Mouse (Mus musculus): ENCODE results near the gene Ambra1. TPM values are rescaled to one million over a fixed set of nuclear protein-coding genes. Genes with fewer than 3 reads are reported as not detected.
A peak's percentile ranks its signal among the peaks of the same experiment; 100 is the strongest.

Ambra1 gene
- total and polyA plus RNA-seq, 3 experiments, result 15.8 to 27.1 (median 21.9) TPM

DNA sequence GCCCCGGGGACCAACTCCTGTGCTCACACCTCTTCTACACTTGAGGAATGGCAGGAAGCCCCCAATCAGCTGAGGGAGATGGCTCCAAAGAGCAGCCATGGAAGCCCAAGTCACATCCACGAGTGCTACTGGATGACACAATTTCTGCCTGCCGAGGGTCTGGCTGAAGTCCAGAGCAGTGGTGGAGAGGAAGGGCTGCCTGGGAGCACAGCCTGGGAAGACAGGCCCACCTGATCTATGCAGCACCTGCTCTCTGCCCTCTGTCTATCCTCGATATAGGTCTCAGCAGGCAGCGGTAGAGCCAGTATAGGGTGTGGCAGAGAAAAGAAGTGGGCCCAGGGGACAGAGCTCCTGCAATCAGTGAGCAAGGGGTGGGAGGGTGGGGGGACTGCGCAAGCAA lies 216.9 kb downstream of the Ambra1 start:
- no peak overlapping the region for H3K4me2 ChIP-seq (ENCODE audit: insufficient read depth, low read depth, poor library complexity, severe bottlenecking)
- in situ Hi-C loops (cut with MboI; ENCODE audit: low pct_ligation_motif_present, low pct_unique_long_range_greater_than_20kb, low sequenced_read_pairs) (no loop called here), dilution Hi-C loops (cut with MboI; ENCODE audit: extremely low pct_ligation_motif_present, extremely low pct_unique_long_range_greater_than_20kb, low sequenced_read_pairs) (no loop called here)
- no peaks in the 10 kb centered on the region for H3K27me3 ChIP-seq (replicated peaks)
- TF ChIP-seq TCF12 (IDR thresholded peaks at IDR 0.05; ENCODE audit: low read depth, low read length), result no peak
- no peak for TF ChIP-seq RAD21 (IDR thresholded peaks at IDR 0.05; ENCODE audit: low read depth, low read length)
- no peak for TF ChIP-seq NRF1 (IDR thresholded peaks at IDR 0.05; ENCODE audit: low read depth, low read length)
- TF ChIP-seq HCFC1 (IDR thresholded peaks at IDR 0.05; ENCODE audit: low read depth, low read length), result no peak
- TF ChIP-seq POLR2A (IDR thresholded peaks at IDR 0.05; ENCODE audit: low read depth, low read length), result no peak
- no peak for TF ChIP-seq MAX (IDR thresholded peaks at IDR 0.05; ENCODE audit: low read length)
- DNase-seq (ENCODE audit: extremely low read depth), result no peak
- H3K36me3 ChIP-seq (replicated peaks in 1 of 2; ENCODE audit: control insufficient read depth in 1 of 2, insufficient read depth in 1 of 2, low read length in 1 of 2), result peaks cover 16 to 59% of the 10 kb centered on the region in 2 experiments
- H3K79me2 ChIP-seq (replicated peaks; ENCODE audit: control insufficient read depth, extremely low read depth, insufficient read depth, poor library complexity, severe bottlenecking), result peaks cover 16% of the 10 kb centered on the region
- H3K9me3 ChIP-seq (replicated peaks; ENCODE audit: low read length), result no peaks in the 10 kb centered on the region
- no peak overlapping the region for H3K4me3 ChIP-seq (replicated peaks in 1 of 3; ENCODE audit: low read depth in 2 of 3, low read length in 2 of 3, poor library complexity in 1 of 3)
- H3K4me1 ChIP-seq (ENCODE audit: control insufficient read depth in 1 of 2, insufficient read depth in 2 of 2), result peaks cover 32 to 71% of the 10 kb centered on the region in 2 experiments
- H3K9ac ChIP-seq (ENCODE audit: insufficient read depth, low read depth), result no peak overlapping the region
- no peak overlapping the region for H3K27ac ChIP-seq (ENCODE audit: insufficient read depth, low read depth)

DNA sequence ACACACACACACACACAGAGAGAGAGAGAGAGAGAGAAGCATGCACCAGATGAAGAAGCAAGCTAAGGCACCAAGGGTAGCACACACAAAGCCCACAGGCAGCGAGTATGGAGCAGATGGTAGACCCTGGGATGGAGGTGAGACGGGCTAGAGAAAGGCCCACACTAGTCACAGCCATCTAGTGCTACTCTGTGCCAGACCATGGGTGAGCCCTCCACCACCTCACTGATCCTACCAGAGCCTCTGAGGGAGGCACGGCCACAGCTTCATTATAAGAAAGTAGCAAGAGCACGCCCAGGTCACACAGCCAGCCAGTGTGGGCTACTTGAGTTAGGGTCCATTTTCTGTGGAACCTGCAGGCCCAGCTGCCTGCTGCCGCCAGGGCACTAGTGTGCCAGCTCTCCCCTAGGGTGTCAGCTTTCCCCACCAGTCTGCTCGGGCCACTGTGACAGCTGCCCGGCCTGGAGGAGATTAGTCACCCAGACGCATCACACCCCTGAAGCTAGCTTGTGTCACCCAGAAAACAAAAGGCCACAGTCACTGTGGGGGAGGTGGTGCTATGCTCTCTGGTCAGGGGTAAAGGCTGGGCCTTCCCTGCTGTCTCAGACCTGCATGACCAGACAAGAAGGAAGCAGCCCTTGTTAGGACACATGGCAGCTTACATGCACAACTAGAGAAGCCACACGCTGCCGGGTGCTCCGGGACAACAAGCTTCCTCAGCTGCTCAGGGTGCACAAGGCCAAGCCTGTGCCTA lies 217.6 kb downstream of the Ambra1 start:
- DNase-seq (ENCODE audit: extremely low read depth), result no peak
- Histone ChIP-seq H3K27me3 (replicated peaks) (no peaks in the 10 kb centered on the region), H3K4me1 (ENCODE audit: control insufficient read depth in 1 of 2, insufficient read depth in 2 of 2) (peaks cover 32 to 75% of the 10 kb centered on the region in 2 experiments), H3K9ac (ENCODE audit: insufficient read depth, low read depth) (no peak overlapping the region), H3K27ac (ENCODE audit: insufficient read depth, low read depth) (peak overlapping the region; percentile 3; the same call in 1 of the 2 replicates), H3K79me2 (replicated peaks; ENCODE audit: control insufficient read depth, extremely low read depth, insufficient read depth, poor library complexity, severe bottlenecking) (peaks cover 16% of the 10 kb centered on the region), H3K36me3 (replicated peaks in 1 of 2; ENCODE audit: control insufficient read depth in 1 of 2, insufficient read depth in 1 of 2, low read length in 1 of 2) (peaks cover 11 to 52% of the 10 kb centered on the region in 2 experiments), H3K9me3 (replicated peaks; ENCODE audit: low read length) (no peaks in the 10 kb centered on the region), H3K4me2 (ENCODE audit: insufficient read depth, low read depth, poor library complexity, severe bottlenecking) (no peak overlapping the region; the same call in 1 of the 2 replicates), H3K4me3 (replicated peaks in 1 of 3; ENCODE audit: low read depth in 2 of 3, low read length in 2 of 3, poor library complexity in 1 of 3) (peak overlapping the region in 2 of 3 experiments; percentile 16 to 17)
- dilution Hi-C loops (cut with MboI; ENCODE audit: extremely low pct_ligation_motif_present, extremely low pct_unique_long_range_greater_than_20kb, low sequenced_read_pairs) (no loop called here), in situ Hi-C loops (cut with MboI; ENCODE audit: low pct_ligation_motif_present, low pct_unique_long_range_greater_than_20kb, low sequenced_read_pairs) (no loop called here)
- TF ChIP-seq MAX (IDR thresholded peaks at IDR 0.05; ENCODE audit: low read length) (no peak), MYC (IDR thresholded peaks at IDR 0.05; ENCODE audit: low read depth, low read length) (no peak), ZMIZ1 (IDR thresholded peaks at IDR 0.05; ENCODE audit: low read depth, low read length) (no peak), SMC3 (IDR thresholded peaks at IDR 0.05; ENCODE audit: low read depth, low read length) (no peak), CHD2 (IDR thresholded peaks at IDR 0.05; ENCODE audit: low read length) (no peak), BHLHE40 (IDR thresholded peaks at IDR 0.05; ENCODE audit: low read depth, low read length) (no peak), MXI1 (IDR thresholded peaks at IDR 0.05; ENCODE audit: low read depth, low read length) (no peak; the same call in 1 of the 2 replicates), POLR2A (IDR thresholded peaks at IDR 0.05; ENCODE audit: low read depth, low read length) (no peak)

DNA sequence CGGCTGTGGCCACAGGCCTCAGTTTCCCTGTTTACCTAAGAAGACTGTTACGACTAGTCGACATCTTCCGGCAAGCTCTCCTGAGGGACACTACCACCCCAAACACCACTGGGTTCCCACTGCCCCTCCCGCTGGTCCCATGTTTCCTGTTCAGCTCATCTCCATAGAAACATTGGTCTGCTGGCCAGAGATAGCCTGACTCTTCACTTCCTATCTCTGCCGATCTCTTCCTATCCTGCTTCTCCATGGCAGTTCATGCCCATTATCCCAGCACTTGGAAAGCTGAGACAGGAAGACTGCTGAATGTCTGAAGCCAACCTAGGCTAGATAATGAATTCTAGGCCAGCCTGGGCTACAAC lies 218.2 kb downstream of the Ambra1 start:
- no peaks in the 10 kb centered on the region for H3K9me3 ChIP-seq (replicated peaks; ENCODE audit: low read length)
- no peak for DNase-seq (ENCODE audit: extremely low read depth)
- H3K4me2 ChIP-seq (ENCODE audit: insufficient read depth, low read depth, poor library complexity, severe bottlenecking), result no peak overlapping the region; the same call in 1 of the 2 replicates
- peak overlapping the region; percentile 3; the same call in 1 of the 2 replicates for H3K27ac ChIP-seq (ENCODE audit: insufficient read depth, low read depth)
- H3K4me3 ChIP-seq (replicated peaks in 1 of 3; ENCODE audit: low read depth in 2 of 3, low read length in 2 of 3, poor library complexity in 1 of 3), result peak overlapping the region in 2 of 3 experiments; percentile 16 to 17
- in situ Hi-C loops (cut with MboI; ENCODE audit: low pct_ligation_motif_present, low pct_unique_long_range_greater_than_20kb, low sequenced_read_pairs), result no loop called here
- H3K4me1 ChIP-seq (ENCODE audit: control insufficient read depth in 1 of 2, insufficient read depth in 2 of 2), result peaks cover 32 to 75% of the 10 kb centered on the region in 2 experiments
- no peaks in the 10 kb centered on the region for H3K27me3 ChIP-seq (replicated peaks)
- H3K9ac ChIP-seq (ENCODE audit: insufficient read depth, low read depth), result no peak overlapping the region
- no peak for TF ChIP-seq TCF12 (IDR thresholded peaks at IDR 0.05; ENCODE audit: low read depth, low read length)
- TF ChIP-seq SIN3A (IDR thresholded peaks at IDR 0.05; ENCODE audit: low read length), result no peak
- TF ChIP-seq RAD21 (IDR thresholded peaks at IDR 0.05; ENCODE audit: low read depth, low read length), result no peak
- TF ChIP-seq ETS1 (conservative IDR thresholded peaks at IDR 0.05; ENCODE audit: low read depth, low read length), result no peak
- TF ChIP-seq SMC3 (IDR thresholded peaks at IDR 0.05; ENCODE audit: low read depth, low read length), result no peak
- no peak for TF ChIP-seq MYC (IDR thresholded peaks at IDR 0.05; ENCODE audit: low read depth, low read length)
- TF ChIP-seq NRF1 (IDR thresholded peaks at IDR 0.05; ENCODE audit: low read depth, low read length), result no peak
- no peak for TF ChIP-seq CHD1 (IDR thresholded peaks at IDR 0.05; ENCODE audit: low read depth, low read length)
- no peak for TF ChIP-seq JUND (conservative IDR thresholded peaks at IDR 0.05; ENCODE audit: low read depth, low read length)
- no peak for TF ChIP-seq ZKSCAN1 (IDR thresholded peaks at IDR 0.05; ENCODE audit: borderline replicate concordance, low read depth, low read length)
- TF ChIP-seq MAZ (IDR thresholded peaks at IDR 0.05; ENCODE audit: low read depth, low read length), result no peak
- no peak for TF ChIP-seq HCFC1 (IDR thresholded peaks at IDR 0.05; ENCODE audit: low read depth, low read length)
- TF ChIP-seq E2F4 (IDR thresholded peaks at IDR 0.05; ENCODE audit: insufficient replicate concordance, low read depth, low read length), result no peak
- no peak for TF ChIP-seq UBTF (IDR thresholded peaks at IDR 0.05; ENCODE audit: low read depth, low read length)
- peaks cover 16% of the 10 kb centered on the region for H3K79me2 ChIP-seq (replicated peaks; ENCODE audit: control insufficient read depth, extremely low read depth, insufficient read depth, poor library complexity, severe bottlenecking)
- peaks cover 11 to 46% of the 10 kb centered on the region in 2 experiments for H3K36me3 ChIP-seq (replicated peaks in 1 of 2; ENCODE audit: control insufficient read depth in 1 of 2, insufficient read depth in 1 of 2, low read length in 1 of 2)
- dilution Hi-C loops (cut with MboI; ENCODE audit: extremely low pct_ligation_motif_present, extremely low pct_unique_long_range_greater_than_20kb, low sequenced_read_pairs), result no loop called here
